Mouse (Mus musculus) mature B cell (primary cell): Measurements from ENCODE around the gene Atp6v0b.

Experiments
- in situ Hi-C: fragments of 300-500 bp; cut with MboI; formaldehyde crosslinking; loops from 2 replicates; pipeline ENCODE4 v1.14.3; 2019

Gene Atp6v0b

GRCm38 (mm10) chr4:117836204-117836767, 50.8 kb downstream of the Atp6v0b start:
- in situ Hi-C loops: loop anchor here (10.0 kb wide), 1 partner anchor 249 kb away; no protein-coding TSS in a partner anchor

- in situ Hi-C loops: loop anchor here (10.0 kb wide), 1 partner anchor 249 kb away; no protein-coding TSS in a partner anchor
Observed at GRCm38 (mm10) chr4:117835531-117836111, 51.5 kb downstream of the Atp6v0b start.

GRCm38 (mm10) chr4:117834845-117835530, 52.1 kb downstream of the Atp6v0b start:
- in situ Hi-C loops: loop anchor here (10.0 kb wide), 1 partner anchor 250 kb away; no protein-coding TSS in a partner anchor

GRCm38 (mm10) chr4:117834457-117834844, 52.7 kb downstream of the Atp6v0b start, which contains the start of gene Slc6a9:
TSS of gene Slc6a9 (plus strand) at chr4:117834506.
- in situ Hi-C loops: loop anchor here (10.0 kb wide), 1 partner anchor 250 kb away; no protein-coding TSS in a partner anchor
